Mouse (Mus musculus): ENCODE measurements at regions not wholly inside any gene's neighbourhood (a gene's known extent, or its start where the extent isn't known, plus 50 kb on each side); places are given as distances from the start of the nearest gene placed in this dataset.

GRCm38 (mm10) chr8:113953721-113954120, 105.2 kb upstream of the Adamts18 start:
- TF ChIP-seq CTCF (conservative IDR thresholded peaks at IDR 0.05 in 1 of 2, IDR thresholded peaks at IDR 0.05 in 1 of 2; ENCODE audit: low read depth in 2 of 2, low read length in 2 of 2) (no peak), MAX (IDR thresholded peaks at IDR 0.05; ENCODE audit: low read length) (no peak), MAFK (IDR thresholded peaks at IDR 0.05; ENCODE audit: insufficient replicate concordance, low read length) (no peak), RCOR1 (conservative IDR thresholded peaks at IDR 0.05; ENCODE audit: low read depth, low read length) (no peak), TCF12 (IDR thresholded peaks at IDR 0.05; ENCODE audit: low read depth, low read length) (no peak), USF2 (conservative IDR thresholded peaks at IDR 0.05; ENCODE audit: low read depth, low read length) (no peak), POLR2A (IDR thresholded peaks at IDR 0.05; ENCODE audit: low read depth, low read length) (no peak), BHLHE40 (IDR thresholded peaks at IDR 0.05; ENCODE audit: low read depth, low read length) (no peak), USF1 (IDR thresholded peaks at IDR 0.05; ENCODE audit: low read depth, low read length) (no peak), ZC3H11A (IDR thresholded peaks at IDR 0.05; ENCODE audit: low read depth, low read length) (no peak), SMC3 (IDR thresholded peaks at IDR 0.05; ENCODE audit: low read depth, low read length) (no peak), E2F4 (IDR thresholded peaks at IDR 0.05; ENCODE audit: insufficient replicate concordance, low read depth, low read length) (no peak), GABPA (IDR thresholded peaks at IDR 0.05; ENCODE audit: insufficient replicate concordance, low read depth, low read length) (no peak), CHD2 (IDR thresholded peaks at IDR 0.05; ENCODE audit: low read length) (no peak)
